Mouse (Mus musculus) lung, adult 18-20 months (tissue): ENCODE measurements at regions not wholly inside any gene's neighbourhood (a gene's known extent, or its start where the extent isn't known, plus 50 kb on each side); places are given as distances from the start of the nearest gene placed in this dataset.
"Not testable (repeated sequence)": the region's sequence is repeated elsewhere in the genome, so short reads cannot be mapped to it uniquely, and the experiment has no call there.

Experiments
- DNase-seq, 2 experiments: peaks; one replicate each; pipeline ENCODE4 v3.0.0; 2022; ENCODE audit warnings: mixed read lengths in 2 of 2

DNA sequence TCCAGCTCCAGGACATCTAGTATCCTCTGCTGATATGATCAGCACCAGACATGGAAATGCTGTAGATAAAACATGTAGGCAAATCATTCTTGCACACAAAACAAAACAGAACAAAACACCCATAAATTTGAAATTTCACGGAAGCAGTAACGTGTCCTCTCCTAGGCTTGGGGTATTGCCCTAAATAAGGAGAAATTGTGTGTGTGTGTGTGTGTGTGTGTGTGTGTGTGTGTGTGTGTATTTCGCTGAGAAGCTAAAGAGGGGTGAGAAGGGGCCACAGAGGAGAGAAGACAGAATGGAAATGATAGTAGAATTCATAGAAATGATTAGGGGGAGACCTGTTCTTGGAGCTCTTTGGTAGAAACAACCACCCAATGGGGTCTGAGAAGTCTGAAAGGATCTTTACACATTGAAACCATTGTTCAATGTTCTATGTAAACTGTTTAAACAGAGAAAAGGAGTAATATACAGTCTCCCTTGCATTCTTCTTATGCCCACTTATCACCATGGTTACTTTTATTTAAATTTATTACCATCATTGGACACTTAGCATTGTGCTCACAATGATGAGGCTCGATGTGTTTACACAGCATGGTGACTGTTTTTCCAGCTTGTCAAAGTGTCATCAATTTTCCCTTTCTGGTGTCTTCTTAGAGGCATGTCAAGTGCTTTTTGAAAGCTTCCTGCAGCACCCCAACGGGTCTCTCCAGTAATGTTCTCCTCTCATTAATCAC lies 317.3 kb upstream of the 4933412E24Rik start:
- DNase-seq, result no peak

- no peak for DNase-seq
Observed at GRCm38 (mm10) chr15:60317577-60317976, 301.2 kb upstream of the 4933412E24Rik start.

- DNase-seq, result no peak
Observed at GRCm38 (mm10) chr15:60315210-60315609, 298.8 kb upstream of the 4933412E24Rik start.

DNA sequence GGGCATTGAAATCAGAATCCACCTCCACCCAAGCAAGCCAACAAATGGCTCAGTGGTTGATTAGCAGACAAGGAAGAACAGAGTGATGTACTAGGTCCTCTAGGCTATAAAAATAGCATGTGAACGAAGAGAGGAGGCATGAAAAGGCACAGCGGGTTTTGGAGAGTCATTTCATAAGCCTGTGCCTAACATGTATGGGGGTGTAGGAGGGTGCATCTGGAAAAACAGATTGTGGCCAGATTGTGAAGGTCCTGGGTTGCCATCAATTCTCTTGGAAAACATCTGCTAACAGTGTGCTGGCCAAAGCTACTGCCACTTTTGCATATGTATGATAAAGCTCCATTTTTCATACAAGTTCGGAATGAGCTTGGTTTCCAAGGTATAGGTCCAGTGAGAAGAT lies 293.5 kb upstream of the 4933412E24Rik start:
- DNase-seq, result no peak

GRCm38 (mm10) chr15:60308968-60309367 lies 292.6 kb upstream of the 4933412E24Rik start:
- DNase-seq, result no peak

- DNase-seq, result no peak
Observed at GRCm38 (mm10) chr15:60308126-60308525, 291.7 kb upstream of the 4933412E24Rik start.

- DNase-seq, result no peak
Observed at GRCm38 (mm10) chr15:60303501-60303900, 287.1 kb upstream of the 4933412E24Rik start.

- peak; percentile 1 to 7 for DNase-seq
Observed at GRCm38 (mm10) chr15:60301939-60302338, 285.5 kb upstream of the 4933412E24Rik start.

GRCm38 (mm10) chr15:60285321-60285720 lies 268.9 kb upstream of the 4933412E24Rik start:
- DNase-seq, result no peak

DNA sequence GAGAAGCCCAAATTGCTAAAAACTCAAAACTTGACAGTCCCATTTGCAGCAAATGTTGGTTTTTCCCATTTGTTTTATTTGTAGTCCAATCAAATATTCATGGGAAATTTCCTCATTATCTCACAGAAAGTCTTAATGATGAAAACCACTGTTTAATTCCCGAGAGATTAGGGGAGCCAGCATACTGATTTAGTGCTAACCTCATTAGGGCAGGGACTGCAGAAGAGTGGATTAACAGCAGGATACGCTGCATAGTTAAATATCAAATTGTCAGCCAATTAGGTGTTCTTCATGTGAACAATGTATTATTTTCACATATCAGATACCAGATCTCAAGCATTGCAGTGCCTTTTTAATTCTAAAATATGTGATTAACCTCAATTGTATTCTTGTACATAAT lies 264.0 kb upstream of the 4933412E24Rik start:
- DNase-seq, result no peak

GRCm38 (mm10) chr15:60253661-60254060 lies 237.2 kb upstream of the 4933412E24Rik start:
- not testable (repeated sequence) for DNase-seq

DNA sequence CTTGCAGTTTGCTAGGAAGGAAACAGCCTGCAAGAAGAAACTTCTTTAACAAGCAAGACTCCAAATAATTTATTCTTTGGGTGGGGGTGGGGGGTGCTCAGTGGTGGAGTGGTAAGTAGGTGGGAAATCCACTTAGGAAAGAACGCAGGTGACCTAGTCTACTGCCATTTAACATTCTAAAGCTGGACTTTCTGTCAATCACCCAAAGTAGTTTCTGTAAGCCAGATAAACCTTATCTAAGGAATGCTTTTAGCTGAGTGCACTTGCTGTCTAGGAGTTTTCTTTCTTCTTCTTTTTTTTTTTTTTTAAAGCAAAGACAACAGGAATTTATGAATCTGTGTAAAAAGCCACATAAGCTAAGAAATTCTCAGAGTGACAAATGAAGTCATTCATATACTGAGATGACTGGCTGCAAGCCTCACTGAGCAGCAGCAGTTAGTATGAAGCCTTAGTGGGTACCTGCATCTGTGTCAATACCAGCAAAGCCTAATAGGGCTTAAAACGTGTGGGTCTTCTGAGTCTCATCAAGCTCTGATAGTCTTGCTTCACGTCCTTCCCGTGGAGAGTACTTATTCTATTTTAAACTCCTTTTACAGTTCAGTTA lies 210.0 kb upstream of the 4933412E24Rik start:
- no peak for DNase-seq

DNA sequence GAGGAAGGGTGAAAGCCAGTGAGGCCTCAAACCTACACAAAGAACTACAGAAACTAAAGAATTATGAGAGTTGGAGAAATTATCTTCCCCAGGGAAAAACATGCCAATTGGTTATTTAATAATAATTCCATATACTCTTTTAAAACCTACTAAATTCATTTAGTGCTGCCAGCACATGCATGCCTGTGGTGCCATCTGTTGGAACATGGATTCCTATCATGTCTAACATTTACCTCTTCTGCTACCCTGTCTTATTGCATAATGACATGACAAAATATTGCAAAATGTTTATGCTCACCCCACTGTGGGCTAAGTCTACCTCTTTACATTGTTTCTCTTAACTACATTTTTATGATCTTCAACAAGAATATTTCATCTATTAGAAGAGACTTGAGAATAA lies 178.7 kb upstream of the 4933412E24Rik start:
- no peak for DNase-seq

DNA sequence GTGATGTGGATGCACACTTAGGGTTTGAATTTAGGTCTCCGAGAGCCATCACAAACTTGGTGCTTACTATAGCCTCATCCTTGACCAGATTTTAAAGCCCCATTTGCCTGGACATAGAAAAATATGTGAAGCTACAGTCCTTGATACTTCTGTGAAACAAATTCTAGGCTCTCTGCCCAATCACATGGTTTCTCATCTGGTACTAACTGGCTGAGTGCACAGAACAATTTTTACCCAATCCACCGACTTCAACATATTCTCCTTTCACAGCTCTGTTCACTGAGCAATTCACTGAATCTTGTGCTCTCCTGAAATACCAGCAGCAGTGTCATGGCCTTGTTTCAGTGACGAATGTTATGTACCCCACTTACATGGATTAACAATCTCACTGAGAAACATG lies 176.7 kb upstream of the 4933412E24Rik start:
- no peak for DNase-seq

DNA sequence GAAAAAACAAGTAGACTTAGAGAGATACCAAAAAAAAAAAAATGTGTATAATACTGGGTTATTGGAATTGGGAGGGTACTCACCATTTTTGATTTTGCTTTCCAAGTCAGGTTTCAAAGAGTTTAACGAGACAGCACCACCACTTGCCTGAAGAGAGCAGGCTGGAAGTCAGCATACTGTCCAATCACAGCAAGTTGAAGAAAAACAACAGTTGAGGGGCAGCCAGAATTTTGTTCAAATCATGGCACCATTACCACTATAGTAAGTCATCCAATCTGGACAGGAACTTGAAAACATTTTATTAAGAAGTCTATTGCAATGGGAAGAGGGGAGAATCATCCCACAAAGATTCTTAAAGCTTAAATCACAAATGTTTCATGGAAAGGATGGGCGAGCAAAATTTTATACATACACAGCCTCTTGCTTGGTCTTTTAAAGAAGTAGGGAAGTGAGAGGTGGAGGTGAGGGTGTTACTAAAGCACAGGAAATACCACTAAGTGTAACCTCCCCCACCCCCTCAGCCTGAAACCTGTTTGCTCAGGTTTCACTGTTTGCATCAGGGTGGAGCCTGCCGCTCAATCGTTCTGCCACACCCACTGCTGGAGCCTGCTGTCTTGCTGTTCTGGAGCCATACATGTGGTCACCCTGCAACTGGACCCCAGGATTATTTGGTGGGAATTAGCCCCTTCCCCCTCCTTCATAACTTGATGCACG lies 170.7 kb upstream of the 4933412E24Rik start:
- peak in 1 of 2 experiments; percentile 15 for DNase-seq

DNA sequence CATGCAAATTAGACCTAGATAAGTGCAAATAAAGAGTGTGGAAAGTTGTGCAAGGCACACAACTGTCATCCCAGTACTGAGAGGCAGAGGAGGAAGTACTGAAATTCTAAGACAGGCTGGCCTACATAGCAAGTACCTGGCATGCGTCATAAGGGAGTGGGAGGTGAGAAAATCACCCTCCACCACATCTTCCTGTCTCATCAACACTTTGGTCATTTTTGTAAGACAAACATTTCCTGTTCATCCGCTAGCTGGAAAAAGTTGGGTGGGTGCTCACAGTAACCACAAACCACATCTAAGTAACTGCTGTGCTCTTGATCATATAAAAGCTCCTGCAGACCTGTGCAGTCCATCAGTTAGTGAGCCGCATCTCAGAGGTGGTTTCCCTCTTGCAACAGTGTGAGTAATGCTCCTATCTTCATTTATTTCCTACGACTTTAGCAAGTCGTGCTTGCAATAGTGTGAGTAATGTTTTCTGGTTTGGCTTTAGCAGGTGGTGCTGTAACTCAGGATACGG lies 125.2 kb upstream of the 4933412E24Rik start:
- DNase-seq, result no peak

GRCm38 (mm10) chr15:60136671-60137070 lies 120.3 kb upstream of the 4933412E24Rik start:
- DNase-seq, result no peak

GRCm38 (mm10) chr15:60134515-60134914 lies 118.1 kb upstream of the 4933412E24Rik start:
- no peak for DNase-seq

GRCm38 (mm10) chr15:60132701-60133100 lies 116.3 kb upstream of the 4933412E24Rik start:
- no peak for DNase-seq

DNA sequence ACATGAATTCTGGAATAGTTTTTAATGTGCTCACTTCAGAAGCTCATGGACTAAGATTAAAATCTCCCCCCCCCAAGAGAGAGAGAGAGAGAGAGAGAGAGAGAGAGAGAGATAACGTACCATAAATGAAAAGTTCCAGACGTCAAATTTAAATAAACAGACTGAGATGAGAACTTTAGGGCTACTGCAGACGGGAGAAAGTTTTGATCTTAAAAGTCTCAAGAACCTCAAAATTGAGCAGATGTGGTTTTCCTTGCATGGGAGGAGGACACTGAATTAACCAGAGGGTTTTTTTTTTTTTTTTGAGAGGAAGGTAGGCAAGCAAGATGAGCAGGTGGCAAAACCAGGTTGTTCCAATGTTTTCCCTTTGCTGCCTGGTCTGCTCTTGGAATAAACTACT lies 108.0 kb upstream of the 4933412E24Rik start:
- DNase-seq, result no peak

GRCm38 (mm10) chr15:60119926-60120325 lies 103.5 kb upstream of the 4933412E24Rik start:
- no peak for DNase-seq

DNA sequence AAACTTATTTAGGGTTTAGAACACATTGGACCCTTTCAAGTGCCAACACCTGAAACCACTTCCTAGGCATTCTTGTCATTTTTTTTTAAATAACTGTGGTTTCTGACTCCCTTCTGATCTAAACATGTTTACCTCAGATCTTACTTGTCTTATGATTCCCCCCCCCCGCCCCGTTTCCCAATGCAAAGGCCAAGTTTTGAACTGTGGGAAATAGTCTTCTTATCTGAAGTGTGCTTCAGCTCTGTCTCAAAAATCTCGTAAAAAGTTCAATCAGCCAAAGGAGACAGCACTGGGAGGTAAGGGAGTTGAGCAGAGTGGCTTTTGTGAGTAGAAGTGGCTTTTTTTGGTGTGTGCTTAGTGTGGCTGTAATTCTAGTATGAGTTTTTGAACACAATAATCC lies 95.5 kb upstream of the 4933412E24Rik start:
- no peak for DNase-seq

DNA sequence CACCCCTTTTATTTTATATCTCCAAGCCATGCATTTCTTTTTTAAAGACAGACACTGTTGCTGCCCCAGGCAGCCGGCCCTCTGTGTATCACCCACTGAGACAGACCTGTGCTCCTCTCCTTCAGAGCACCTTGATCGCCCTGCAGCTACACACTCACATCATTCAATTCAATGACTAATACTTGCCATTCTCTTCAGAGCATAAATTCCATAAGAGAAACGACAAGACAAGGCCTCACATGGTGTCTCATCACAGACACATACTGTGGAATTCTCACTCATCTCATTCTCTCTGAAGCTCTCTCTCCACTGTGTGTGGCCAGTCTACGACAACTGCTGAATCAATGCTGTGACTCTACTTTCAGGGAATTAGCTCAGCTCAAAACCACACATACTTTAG lies 94.6 kb upstream of the 4933412E24Rik start:
- no peak for DNase-seq

DNA sequence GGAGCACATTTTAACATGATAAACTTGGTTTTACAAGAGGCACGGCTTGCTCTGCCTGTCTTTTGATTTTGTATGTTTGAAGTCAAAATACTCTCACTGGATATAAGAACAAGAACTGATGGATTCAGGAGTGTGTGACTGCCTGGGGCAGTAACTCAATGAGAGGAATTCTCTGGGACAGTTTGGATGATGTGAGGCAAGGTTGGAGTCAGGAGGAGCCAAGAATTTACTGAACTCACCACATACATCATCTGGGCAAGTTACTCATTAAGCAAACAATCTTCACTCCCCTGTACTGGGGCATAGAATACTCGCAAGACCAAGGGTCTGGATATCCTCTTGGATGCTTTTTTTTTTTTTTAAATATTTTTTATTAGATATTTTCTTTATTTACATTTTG lies 87.7 kb upstream of the 4933412E24Rik start:
- no peak for DNase-seq
